Mouse (Mus musculus) limb, embryonic 14.5 days (tissue): Measurements from ENCODE around the gene Selenok. TPM values are rescaled to one million over a fixed set of nuclear protein-coding genes. Genes with fewer than 3 reads are reported as not detected.

Experiments
- ATAC-seq: fragments of 200-750 bp; cut with Nextera tagmentation; 2 replicates; pipeline ENCODE4 v1.8.0; 2017; ENCODE audit warnings: low read depth, moderate number of reproducible peaks, moderate TSS enrichment; ENCODE audit not compliant: low FRiP score
- DNase-seq: peaks from one replicate; pipeline ENCODE4 v3.0.0-alpha.2; 2015; ENCODE audit warnings: low spot score
- H3K27ac ChIP-seq: fragments of 300-500 bp; sonication (generic); replicated peaks from 2 replicates; pipeline ENCODE4 v1.5.1; 2014; ENCODE audit warnings: low read depth, mild to moderate bottlenecking, low read length, moderate library complexity, mixed read lengths
- H3K27me3 ChIP-seq: fragments of 300-500 bp; sonication (generic); 2 replicates; pipeline ENCODE4 v1.6.1; 2014; ENCODE audit warnings: low read length, mixed read lengths; ENCODE audit not compliant: control insufficient read depth, insufficient read depth
- H3K36me3 ChIP-seq: fragments of 300-500 bp; sonication (generic); 2 replicates; pipeline ENCODE4 v1.6.1; 2014; ENCODE audit warnings: mild to moderate bottlenecking, low read length, moderate library complexity, mixed read lengths; ENCODE audit not compliant: control insufficient read depth, insufficient read depth
- H3K4me1 ChIP-seq: fragments of 300-500 bp; sonication (generic); 2 replicates; pipeline ENCODE4 v1.6.1; 2014; ENCODE audit warnings: antibody characterized with exemption, low read length, mixed read lengths; ENCODE audit not compliant: control insufficient read depth, insufficient read depth
- H3K4me2 ChIP-seq: fragments of 300-500 bp; sonication (generic); replicated peaks from 2 replicates; pipeline ENCODE4 v1.6.1; 2014; ENCODE audit warnings: low read depth, mild to moderate bottlenecking, low read length, moderate library complexity; ENCODE audit not compliant: severe bottlenecking
- H3K4me3 ChIP-seq: fragments of 300-500 bp; sonication (generic); replicated peaks from 2 replicates; pipeline ENCODE4 v1.5.1; 2014; ENCODE audit warnings: low read length
- H3K9ac ChIP-seq: fragments of 300-500 bp; sonication (generic); 2 replicates; pipeline ENCODE4 v1.6.1; 2014; ENCODE audit warnings: mild to moderate bottlenecking, low read depth, low read length, moderate library complexity; ENCODE audit not compliant: severe bottlenecking
- H3K9me3 ChIP-seq: fragments of 300-500 bp; sonication (generic); 2 replicates; pipeline ENCODE4 v1.6.1; 2016; ENCODE audit warnings: low read length; ENCODE audit not compliant: control insufficient read depth
- POLR2A ChIP-seq: fragments of 200-500 bp; IDR thresholded peaks from 2 replicates; pipeline ENCODE4 v1.8.0; 2012; ENCODE audit warnings: inconsistent platforms, mild to moderate bottlenecking, moderate library complexity, borderline replicate concordance; ENCODE audit not compliant: insufficient read depth, insufficient read length; ENCODE audit errors: extremely low read depth
- WGBS: fragments of 180-500 bp; shearing (Covaris S2); extraction: QIAGEN DNeasy Blood & Tissue Kit; methylation state at CpG from one replicate; pipeline ENCODE4 v1.1.7; 2014; 5-methylcytosine and 5-hydroxymethylcytosine counted together
- polyA plus RNA-seq, 2 experiments: library from polyadenylated mRNA; depleted of rRNA in 1 of 2; stranded (reverse) in 1 of 2; unstranded in 1 of 2; fragments of >200 nt; fragmentation: Nextera tagmentation in 1 of 2; extraction: Ambion mirVana in 1 of 2; gene quantifications; 2 replicates each; pipeline versions ENCODE4 v1.2.1 to v1.2.3; 2012 to 2014

Selenok gene
- polyA plus RNA-seq, 2 experiments, result 137 to 265 TPM

- Histone ChIP-seq H3K9me3 (no peaks in the 10 kb centered on the region), H3K27me3 (no peaks in the 10 kb centered on the region), H3K4me3 (no peak overlapping the region), H3K36me3 (peaks cover 61% of the 10 kb centered on the region), H3K4me2 (no peak overlapping the region), H3K4me1 (no peaks in the 10 kb centered on the region), H3K9ac (no peak overlapping the region), H3K27ac (no peak overlapping the region)
- DNase-seq (no peak), ATAC-seq (no peak)
- WGBS, result 91% methylated on average over 11 of the region's 11 CpGs
- no peak for TF ChIP-seq POLR2A
Measured at GRCm38 (mm10) chr14:29996000-29996751, 28.1 kb downstream of the Selenok start.

- Histone ChIP-seq H3K36me3 (peaks cover 50% of the 10 kb centered on the region), H3K4me1 (no peaks in the 10 kb centered on the region), H3K4me2 (no peak overlapping the region), H3K27me3 (no peaks in the 10 kb centered on the region), H3K9ac (no peak overlapping the region), H3K4me3 (no peak overlapping the region), H3K9me3 (no peaks in the 10 kb centered on the region), H3K27ac (no peak overlapping the region)
- no peak for DNase-seq
- no peak for ATAC-seq
- TF ChIP-seq POLR2A, result no peak
Measured at GRCm38 (mm10) chr14:29997345-29997744, 29.2 kb downstream of the Selenok start.

- Histone ChIP-seq H3K27me3 (no peaks in the 10 kb centered on the region), H3K4me1 (no peaks in the 10 kb centered on the region), H3K9ac (no peak overlapping the region), H3K36me3 (peaks cover 34% of the 10 kb centered on the region), H3K9me3 (no peaks in the 10 kb centered on the region), H3K4me2 (no peak overlapping the region), H3K4me3 (no peak overlapping the region), H3K27ac (no peak overlapping the region)
- ATAC-seq, result no peak
- no peak for TF ChIP-seq POLR2A
- DNase-seq, result no peak
- WGBS, result 86% methylated on average over 13 of the region's 13 CpGs
Measured at GRCm38 (mm10) chr14:29998747-29999474, 30.8 kb downstream of the Selenok start.

- no peaks in the 10 kb centered on the region for H3K4me1 ChIP-seq
- no peak for TF ChIP-seq POLR2A
- no peak overlapping the region for H3K27ac ChIP-seq
- ATAC-seq (no peak), DNase-seq (no peak)
- H3K36me3 ChIP-seq, result peaks cover 30% of the 10 kb centered on the region
- 87% methylated on average over 3 of the region's 3 CpGs for WGBS
- H3K9me3 ChIP-seq, result no peaks in the 10 kb centered on the region
- H3K4me2 ChIP-seq, result no peak overlapping the region
- no peaks in the 10 kb centered on the region for H3K27me3 ChIP-seq
- H3K9ac ChIP-seq, result no peak overlapping the region
- no peak overlapping the region for H3K4me3 ChIP-seq
Measured at GRCm38 (mm10) chr14:29999475-29999811, 31.3 kb downstream of the Selenok start.

- Histone ChIP-seq H3K27ac (no peak within 1 kb of the TSS), H3K4me3 (peak within 1 kb of the TSS; percentile 41), H3K36me3 (no peaks in the 10 kb centered on the region), H3K4me2 (peak within 1 kb of the TSS; percentile 78), H3K4me1 (peaks cover 20% of the 10 kb centered on the region), H3K9me3 (no peaks in the 10 kb centered on the region), H3K27me3 (peaks cover 7% of the 10 kb centered on the region; the same call in 1 of the 2 replicates), H3K9ac (peak within 1 kb of the TSS; percentile 48)
- TF ChIP-seq POLR2A, result no peak
- ATAC-seq (peak; percentile 53; the same call in 1 of the 2 replicates), DNase-seq (peak; percentile 12)
- 10% methylated on average over 42 of the region's 54 CpGs for whole genome bisulfite sequencing
Measured at GRCm38 (mm10) chr14:30008733-30009575, 40.8 kb downstream of the Selenok start, which contains the start of the genes Il17rb and Chdh. Il17rb (minus strand) TSS chr14:30008896. Chdh (plus strand) TSS chr14:30009023.
